In genomic region chr5:83354846-83355561, GRCm38 (mm10) we compare ENCODE assay signal across 12 mouse cellular contexts. TPM values are rescaled to one million over a fixed set of nuclear protein-coding genes. Genes with fewer than 3 reads are reported as not detected.
DNase-seq lines count a peak whose midpoint lies in the region; ATAC-seq lines count a peak whose summit lies in the region.
"Had no signal": no experiment of that assay in that cellular context is flagged by ENCODE, and none has a peak within 500 bp of the region (broad histone marks: within the 10 kb centered on the region; RNA-seq: fewer than 3 reads in every experiment).

Gene Tecrl, minus strand, starts transcription at chr5:83355195.

- no peaks in the 10 kb centered on the region for H3K9me3 ChIP-seq in neural tube, embryonic 11.5 days (ENCODE audit: control insufficient read depth, low read length)
- H3K9me3 ChIP-seq in heart, embryonic 13.5 days, result no peaks in the 10 kb centered on the region
- H3K9me3 ChIP-seq in lung, embryonic 15.5 days, result no peaks in the 10 kb centered on the region
- no peaks in the 10 kb centered on the region for H3K9me3 ChIP-seq in liver, embryonic 11.5 days (ENCODE audit: control insufficient read depth, low read length)
- H3K9me3 ChIP-seq in forebrain, embryonic 14.5 days (replicated peaks; ENCODE audit: control insufficient read depth, low read length), result no peaks in the 10 kb centered on the region
- H3K9me3 ChIP-seq: limb, embryonic 15.5 days had no signal

- DNase-seq in neural tube, embryonic 11.5 days (ENCODE audit: low spot score), result peak; percentile 15
- no peak for DNase-seq in neural tube, embryonic 10.5 days (ENCODE audit: extremely low spot score, low spot score)
- no peak for DNase-seq in adrenal gland, adult 2 months
- DNase-seq in liver, embryonic 11.5 days (ENCODE audit: low spot score), result no peak
- DNase-seq in forebrain, embryonic 14.5 days (ENCODE audit: low spot score), result no peak

- whole genome bisulfite sequencing in neural tube, embryonic 11.5 days, result 42% methylated on average over 9 of the region's 9 CpGs
- 12% methylated on average over 9 of the region's 9 CpGs for WGBS in heart, embryonic 13.5 days
- 11% methylated on average over 9 of the region's 9 CpGs for WGBS in lung, embryonic 15.5 days
- 55% methylated on average over 9 of the region's 9 CpGs for WGBS in liver, embryonic 11.5 days
- WGBS in forebrain, embryonic 14.5 days, result 51% methylated on average over 9 of the region's 9 CpGs

- H3K4me1 ChIP-seq in neural tube, embryonic 11.5 days (ENCODE audit: control insufficient read depth, insufficient read depth, low read length), result no peaks in the 10 kb centered on the region; the same call in 1 of the 2 replicates
- H3K4me1 ChIP-seq in heart, embryonic 13.5 days, result peaks cover 7% of the 10 kb centered on the region
- no peaks in the 10 kb centered on the region for H3K4me1 ChIP-seq in lung, embryonic 15.5 days
- no peaks in the 10 kb centered on the region for H3K4me1 ChIP-seq in liver, embryonic 11.5 days (replicated peaks; ENCODE audit: control insufficient read depth, insufficient read depth, low read length)
- no peaks in the 10 kb centered on the region for H3K4me1 ChIP-seq in forebrain, embryonic 14.5 days (ENCODE audit: control insufficient read depth, insufficient read depth, low read length)
- H3K4me1 ChIP-seq: limb, embryonic 15.5 days had no signal

- no peaks in the 10 kb centered on the region for H3K27me3 ChIP-seq in neural tube, embryonic 11.5 days (ENCODE audit: control insufficient read depth, insufficient read depth, low read length)
- H3K27me3 ChIP-seq in heart, embryonic 13.5 days (replicated peaks), result no peaks in the 10 kb centered on the region
- no peaks in the 10 kb centered on the region for H3K27me3 ChIP-seq in lung, embryonic 15.5 days
- H3K27me3 ChIP-seq in liver, embryonic 11.5 days (replicated peaks; ENCODE audit: control insufficient read depth, insufficient read depth, low read length), result no peaks in the 10 kb centered on the region
- no peaks in the 10 kb centered on the region for H3K27me3 ChIP-seq in forebrain, embryonic 14.5 days (replicated peaks; ENCODE audit: control insufficient read depth, insufficient read depth, low read length)
- H3K27me3 ChIP-seq: limb, embryonic 15.5 days had no signal

- ATAC-seq in neural tube, embryonic 11.5 days (ENCODE audit: insufficient read depth, low FRiP score, low TSS enrichment), result no peak
- peak; percentile 66; the same call in 1 of the 2 replicates for ATAC-seq in heart, embryonic 13.5 days (ENCODE audit: extremely low read depth, insufficient number of reproducible peaks, low FRiP score, low TSS enrichment)
- peak; percentile 29; the same call in 1 of the 2 replicates for ATAC-seq in lung, embryonic 15.5 days (ENCODE audit: borderline replicate concordance, extremely low read depth, low FRiP score, low TSS enrichment)
- no peak for ATAC-seq in granulocyte monocyte progenitor cell, adult 5-6 weeks (replicated peaks; ENCODE audit: poor library complexity, severe bottlenecking)
- ATAC-seq in liver, embryonic 11.5 days (replicated peaks; ENCODE audit: low FRiP score), result no peak
- no peak for ATAC-seq in forebrain, embryonic 14.5 days
- ATAC-seq: CD4-positive, CD25-positive, alpha-beta regulatory T cell, adult 4 months had no signal

- no peak within 1 kb of the TSS for H3K9ac ChIP-seq in neural tube, embryonic 11.5 days (ENCODE audit: low read length)
- peak within 1 kb of the TSS; percentile 76 for H3K9ac ChIP-seq in heart, embryonic 13.5 days
- no peak within 1 kb of the TSS for H3K9ac ChIP-seq in lung, embryonic 15.5 days
- no peak within 1 kb of the TSS for H3K9ac ChIP-seq in liver, embryonic 11.5 days (ENCODE audit: low read depth, low read length)
- no peak within 1 kb of the TSS for H3K9ac ChIP-seq in forebrain, embryonic 14.5 days (ENCODE audit: low read length)
- H3K9ac ChIP-seq: limb, embryonic 15.5 days had no signal

- H3K27ac ChIP-seq in neural tube, embryonic 11.5 days (ENCODE audit: low read depth, low read length), result no peak within 1 kb of the TSS
- peak within 1 kb of the TSS; percentile 90 for H3K27ac ChIP-seq in heart, embryonic 13.5 days (replicated peaks)
- H3K27ac ChIP-seq in lung, embryonic 15.5 days, result peak within 1 kb of the TSS; percentile 61; the same call in 1 of the 2 replicates
- H3K27ac ChIP-seq in liver, embryonic 11.5 days (ENCODE audit: low read depth, low read length), result no peak within 1 kb of the TSS
- H3K27ac ChIP-seq in forebrain, embryonic 14.5 days (ENCODE audit: low read depth, low read length), result no peak within 1 kb of the TSS
- H3K27ac ChIP-seq: kidney, postnatal 0 days; limb, embryonic 15.5 days had no signal

- H3K4me2 ChIP-seq in neural tube, embryonic 11.5 days (ENCODE audit: low read depth), result no peak within 1 kb of the TSS
- peak within 1 kb of the TSS; percentile 55 for H3K4me2 ChIP-seq in heart, embryonic 13.5 days
- H3K4me2 ChIP-seq in lung, embryonic 15.5 days, result peak within 1 kb of the TSS; percentile 29; the same call in 1 of the 2 replicates
- no peak within 1 kb of the TSS for H3K4me2 ChIP-seq in liver, embryonic 11.5 days
- no peak within 1 kb of the TSS for H3K4me2 ChIP-seq in forebrain, embryonic 14.5 days (ENCODE audit: low read length)
- H3K4me2 ChIP-seq: limb, embryonic 15.5 days had no signal

- H3K36me3 ChIP-seq in neural tube, embryonic 11.5 days (ENCODE audit: control insufficient read depth, insufficient read depth, low read length), result no peaks in the 10 kb centered on the region
- no peaks in the 10 kb centered on the region for H3K36me3 ChIP-seq in heart, embryonic 13.5 days
- H3K36me3 ChIP-seq in lung, embryonic 15.5 days, result no peaks in the 10 kb centered on the region
- no peaks in the 10 kb centered on the region for H3K36me3 ChIP-seq in liver, embryonic 11.5 days (ENCODE audit: control insufficient read depth, insufficient read depth, low read length)
- no peaks in the 10 kb centered on the region for H3K36me3 ChIP-seq in forebrain, embryonic 14.5 days (ENCODE audit: control insufficient read depth, insufficient read depth, low read length)
- H3K36me3 ChIP-seq: limb, embryonic 15.5 days had no signal

- no peak within 1 kb of the TSS for H3K4me3 ChIP-seq in neural tube, embryonic 11.5 days (ENCODE audit: low read depth, low read length)
- H3K4me3 ChIP-seq in heart, embryonic 13.5 days, result peak within 1 kb of the TSS; percentile 48
- H3K4me3 ChIP-seq in lung, embryonic 15.5 days, result no peak within 1 kb of the TSS
- H3K4me3 ChIP-seq in liver, embryonic 11.5 days (ENCODE audit: low read depth, low read length), result no peak within 1 kb of the TSS
- H3K4me3 ChIP-seq in forebrain, embryonic 14.5 days (ENCODE audit: low read depth, low read length), result no peak within 1 kb of the TSS
- H3K4me3 ChIP-seq: erythroblast, embryonic 14.5 days; limb, embryonic 15.5 days had no signal

RNA-seq across cellular contexts. Expression of gene Tecrl, which starts in this region (rescaled TPM):
- 0.85 and 1.4 TPM in 2 replicates for polyA plus RNA-seq in neural tube, embryonic 11.5 days (2014; fragmentation: Nextera tagmentation; extraction: Ambion mirVana)
- polyA plus RNA-seq in heart, embryonic 13.5 days (2015; fragmentation: Nextera tagmentation; extraction: Ambion mirVana), result 29.0 TPM in 2 replicates
- 1.2 and 2.5 TPM in 2 replicates for polyA plus RNA-seq in lung, embryonic 15.5 days (2015; fragmentation: Nextera tagmentation; extraction: Ambion mirVana)
- total RNA-seq in granulocyte monocyte progenitor cell, adult 5-6 weeks (2014; fragmentation: Nextera tagmentation), result not detected in 2 replicates
- not detected in 2 replicates for total RNA-seq in granulocyte monocyte progenitor cell, adult 5-6 weeks (2017)
- not detected for total RNA-seq in adrenal gland, adult 2 months (2021)
- polyA plus RNA-seq in adrenal gland, adult 2 months (2012; rRNA removed), result not detected in 2 replicates
- polyA plus RNA-seq in liver, embryonic 11.5 days (2014; fragmentation: Nextera tagmentation; extraction: Ambion mirVana), result 0.30 and 0.41 TPM in 2 replicates
- polyA plus RNA-seq in forebrain, embryonic 14.5 days (2014; fragmentation: Nextera tagmentation; extraction: Ambion mirVana), result 0.09 and 0.14 TPM in 2 replicates
- polyA plus RNA-seq: CD4-positive, CD25-positive, alpha-beta regulatory T cell, adult 4 months; erythroblast, embryonic 14.5 days; kidney, postnatal 0 days had no signal

Comparison
In these comparisons a context has a peak if more than half of its experiments do, and no peak if none do; other contexts are left out.
1. ATAC-seq: peak in heart, embryonic 13.5 days (single experiment) and lung, embryonic 15.5 days (single experiment); none in neural tube, embryonic 11.5 days (single experiment), granulocyte monocyte progenitor cell, adult 5-6 weeks (single experiment), liver, embryonic 11.5 days (single experiment) and forebrain, embryonic 14.5 days (single experiment).
2. H3K27ac ChIP-seq: peak in heart, embryonic 13.5 days (single experiment) and lung, embryonic 15.5 days (single experiment); none in neural tube, embryonic 11.5 days (single experiment), liver, embryonic 11.5 days (single experiment) and forebrain, embryonic 14.5 days (single experiment).
3. H3K4me2 ChIP-seq: peak in heart, embryonic 13.5 days (single experiment) and lung, embryonic 15.5 days (single experiment); none in neural tube, embryonic 11.5 days (single experiment), liver, embryonic 11.5 days (single experiment) and forebrain, embryonic 14.5 days (single experiment).